Mouse (Mus musculus) adrenal gland, postnatal 25 days (tissue): ENCODE data around the gene Ufsp1. TPM values are rescaled to one million over a fixed set of nuclear protein-coding genes. Genes with fewer than 3 reads are reported as not detected.

Source experiments
- DNase-seq: peaks from one replicate; pipeline ENCODE4 v3.0.0; 2021; ENCODE audit warnings: mixed read lengths
- total RNA-seq: library from RNA; stranded (reverse); gene quantifications from 2 replicates; pipeline ENCODE4 v1.2.3, GENCODE M21; 2021

Gene Ufsp1
- total RNA-seq, 1 experiment from 2014 or later, result 12.1 TPM

GRCm38 (mm10) chr5:137295712-137296111 lies 1.3 kb downstream of the Ufsp1 start:
- DNase-seq, result no peak

GRCm38 (mm10) chr5:137297126-137297525 lies 2.7 kb downstream of the Ufsp1 start:
- no peak for DNase-seq

- no peak for DNase-seq
These were observed 4.8 kb downstream of the Ufsp1 start for GRCm38 (mm10) chr5:137299240-137299639.

- peak; percentile 54 for DNase-seq
These were observed 6.8 kb downstream of the Ufsp1 start for GRCm38 (mm10) chr5:137301253-137301652.

- DNase-seq, result no peak
These were observed 9.2 kb downstream of the Ufsp1 start for GRCm38 (mm10) chr5:137303609-137304008.

- no peak for DNase-seq
These were observed 9.7 kb downstream of the Ufsp1 start for GRCm38 (mm10) chr5:137304165-137304564.

GRCm38 (mm10) chr5:137304816-137305215 lies 10.4 kb downstream of the Ufsp1 start:
- no peak for DNase-seq

- no peak for DNase-seq
These were observed 11.4 kb downstream of the Ufsp1 start for GRCm38 (mm10) chr5:137305822-137306221.

- DNase-seq, result no peak
These were observed 12.1 kb downstream of the Ufsp1 start for GRCm38 (mm10) chr5:137306439-137307005.

GRCm38 (mm10) chr5:137307071-137307912 lies 12.9 kb downstream of the Ufsp1 start, which contains the start of gene Srrt:
Gene Srrt (minus strand): TSS chr5:137307674.
- DNase-seq, result peak; percentile 87

GRCm38 (mm10) chr5:137308356-137308755 lies 13.9 kb downstream of the Ufsp1 start:
- no peak for DNase-seq

GRCm38 (mm10) chr5:137313466-137314192 lies 19.2 kb downstream of the Ufsp1 start:
- DNase-seq, result no peak

- DNase-seq, result peak; percentile 90
These were observed 20.0 kb downstream of the Ufsp1 start, which contains the start of gene Trip6 for GRCm38 (mm10) chr5:137314193-137315083. Gene Trip6 (minus strand): TSS chr5:137314404.

- DNase-seq, result no peak
These were observed 20.9 kb downstream of the Ufsp1 start for GRCm38 (mm10) chr5:137315084-137315903.

- no peak for DNase-seq
These were observed 22.9 kb downstream of the Ufsp1 start for GRCm38 (mm10) chr5:137317361-137317760.

- DNase-seq, result no peak
These were observed 24.1 kb downstream of the Ufsp1 start for GRCm38 (mm10) chr5:137318570-137318969.

- no peak for DNase-seq
These were observed 26.6 kb downstream of the Ufsp1 start for GRCm38 (mm10) chr5:137320996-137321395.

- no peak for DNase-seq
These were observed 36.5 kb downstream of the Ufsp1 start for GRCm38 (mm10) chr5:137330910-137331309.

GRCm38 (mm10) chr5:137332857-137333511 lies 38.6 kb downstream of the Ufsp1 start:
- no peak for DNase-seq

GRCm38 (mm10) chr5:137333512-137334174 lies 39.2 kb downstream of the Ufsp1 start, which contains the start of gene Slc12a9:
Gene Slc12a9 (minus strand): TSS chr5:137333597.
- peak; percentile 93 for DNase-seq
